Mouse (Mus musculus): ENCODE data around the gene Slc35e3.

DNA sequence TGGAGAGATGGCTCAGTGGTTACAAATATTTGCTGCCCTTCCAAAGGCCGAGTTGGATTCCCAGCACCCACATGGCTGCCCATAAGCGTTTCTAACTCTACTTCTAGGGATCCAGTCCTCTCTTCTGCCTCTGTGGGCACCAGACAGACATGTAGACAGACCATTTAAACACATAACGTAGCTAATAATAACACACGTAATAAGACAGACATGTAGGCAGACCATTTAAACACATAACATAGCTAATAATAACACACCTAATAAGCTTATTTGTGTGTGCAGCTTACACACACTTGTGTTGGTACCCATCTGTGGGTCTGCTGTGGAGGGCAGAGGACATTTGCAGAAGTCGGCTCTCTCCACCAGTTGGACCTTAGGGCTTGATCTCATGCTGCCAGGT is 10.6 kb upstream of the Slc35e3 start:
- TF ChIP-seq UBTF (IDR thresholded peaks at IDR 0.05; ENCODE audit: low read depth, low read length) (no peak), MAX (IDR thresholded peaks at IDR 0.05; ENCODE audit: low read length) (no peak), POLR2A (IDR thresholded peaks at IDR 0.05; ENCODE audit: low read depth, low read length) (no peak), MYC (IDR thresholded peaks at IDR 0.05; ENCODE audit: low read depth, low read length) (no peak), ETS1 (conservative IDR thresholded peaks at IDR 0.05; ENCODE audit: low read depth, low read length) (no peak), EP300 (IDR thresholded peaks at IDR 0.05; ENCODE audit: low read length) (no peak), CTCF (conservative IDR thresholded peaks at IDR 0.05 in 1 of 2, IDR thresholded peaks at IDR 0.05 in 1 of 2; ENCODE audit: low read depth in 2 of 2, low read length in 2 of 2) (no peak), ZMIZ1 (IDR thresholded peaks at IDR 0.05; ENCODE audit: low read depth, low read length) (no peak)

Measured in CH12.LX (cell line).